Mouse (Mus musculus) liver, embryonic 13.5 days (tissue): Measurements from ENCODE around the gene Smap1. TPM values are rescaled to one million over a fixed set of nuclear protein-coding genes. Genes with fewer than 3 reads are reported as not detected.
"Not testable (repeated sequence)": the region's sequence is repeated elsewhere in the genome, so short reads cannot be mapped to it uniquely, and the experiment has no call there.

Experiments
- ATAC-seq: fragments of 200-750 bp; cut with Nextera tagmentation; 2 replicates; pipeline ENCODE4 v1.8.0; 2017; ENCODE audit warnings: low read depth, mild to moderate bottlenecking, moderate number of reproducible peaks, moderate library complexity
- DNase-seq: peaks from one replicate; pipeline ENCODE4 v3.0.0; 2022
- H3K27ac ChIP-seq: fragments of 300-500 bp; sonication (generic); 2 replicates; pipeline ENCODE4 v1.5.1; 2015; ENCODE audit warnings: moderate library complexity, mild to moderate bottlenecking, inconsistent platforms
- H3K27me3 ChIP-seq: fragments of 300-500 bp; sonication (generic); 2 replicates; pipeline ENCODE4 v1.6.1; 2015; ENCODE audit warnings: mild to moderate bottlenecking, inconsistent platforms
- H3K36me3 ChIP-seq: fragments of 300-500 bp; sonication (generic); 2 replicates; pipeline ENCODE4 v1.6.1; 2015; ENCODE audit warnings: mild to moderate bottlenecking, inconsistent platforms
- H3K4me1 ChIP-seq: fragments of 300-500 bp; sonication (generic); replicated peaks from 2 replicates; pipeline ENCODE4 v1.6.1; 2015; ENCODE audit warnings: inconsistent platforms
- H3K4me2 ChIP-seq: fragments of 300-500 bp; sonication (generic); 2 replicates; pipeline ENCODE4 v1.6.1; 2015; ENCODE audit warnings: inconsistent platforms, mild to moderate bottlenecking, moderate library complexity
- H3K4me3 ChIP-seq: fragments of 300-500 bp; sonication (generic); replicated peaks from 2 replicates; pipeline ENCODE4 v1.5.1; 2015; ENCODE audit warnings: mild to moderate bottlenecking, inconsistent platforms
- H3K9ac ChIP-seq: fragments of 300-500 bp; sonication (generic); 2 replicates; pipeline ENCODE4 v1.6.1; 2015; ENCODE audit warnings: mild to moderate bottlenecking, inconsistent platforms
- H3K9me3 ChIP-seq: fragments of 300-500 bp; sonication (generic); replicated peaks from 2 replicates; pipeline ENCODE4 v1.6.1; 2016; ENCODE audit warnings: inconsistent platforms
- WGBS: fragments of 180-500 bp; shearing (Covaris S2); methylation state at CpG from one replicate; pipeline ENCODE4 v1.1.7; 2015; ENCODE audit not compliant: insufficient replicate concordance; 5-methylcytosine and 5-hydroxymethylcytosine counted together
- polyA plus RNA-seq: library from polyadenylated mRNA; unstranded; fragments of >200 nt; fragmentation: Nextera tagmentation; extraction: Ambion mirVana; gene quantifications from 2 replicates; pipeline ENCODE4 v1.2.1, GENCODE M21; 2015

Gene Smap1
- polyA plus RNA-seq, result 29.9 and 32.0 TPM in 2 replicates

- peak within 1 kb of the TSS; percentile 99 for H3K27ac ChIP-seq
- DNase-seq (peak; percentile 74), ATAC-seq (peak; percentile 91)
- peak within 1 kb of the TSS; percentile 74 for H3K4me2 ChIP-seq
- no peaks in the 10 kb centered on the region for H3K27me3 ChIP-seq
- no peaks in the 10 kb centered on the region; the same call in 1 of the 2 replicates for H3K9me3 ChIP-seq
- H3K4me3 ChIP-seq, result peak within 1 kb of the TSS; percentile 94
- H3K9ac ChIP-seq, result peak within 1 kb of the TSS; percentile 99
- 1% methylated on average over 94 of the region's 113 CpGs for WGBS
- H3K36me3 ChIP-seq, result no peaks in the 10 kb centered on the region
- H3K4me1 ChIP-seq, result peaks cover 56% of the 10 kb centered on the region
Measured at GRCm38 (mm10) chr1:23921711-23922529, at the start of gene Smap1. Gene Smap1, minus strand, starts transcription at chr1:23922317.

DNA sequence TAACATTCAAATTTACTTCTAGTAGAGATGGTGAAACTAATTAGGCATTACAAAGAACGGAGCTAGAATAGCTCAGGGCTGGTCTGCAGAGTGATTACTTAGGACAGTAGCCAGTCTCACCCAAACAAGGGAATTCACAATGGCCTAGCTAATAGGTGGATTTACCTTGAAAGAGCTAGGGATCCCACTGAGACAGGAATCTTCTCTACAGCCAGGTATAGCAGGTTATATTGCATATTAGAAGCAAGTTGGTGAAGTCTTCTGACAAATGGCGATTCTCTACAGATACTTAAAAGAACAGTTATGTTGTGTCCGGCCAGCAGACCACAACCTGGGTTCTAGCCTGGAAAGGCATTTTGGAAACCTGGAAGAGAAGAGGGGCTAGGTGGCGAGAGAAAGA lies 49.0 kb upstream of the Smap1 start:
- H3K9ac ChIP-seq, ATAC-seq, DNase-seq, H3K4me2 ChIP-seq, H3K9me3 ChIP-seq, H3K4me1 ChIP-seq, H3K27me3 ChIP-seq, H3K27ac ChIP-seq, H3K4me3 ChIP-seq, H3K36me3 ChIP-seq: not testable (repeated sequence)
- WGBS, result 61% methylated on average over 4 of the region's 4 CpGs

- no peak overlapping the region for H3K27ac ChIP-seq
- DNase-seq (no peak), ATAC-seq (peak; percentile 26; the same call in 1 of the 2 replicates)
- H3K4me3 ChIP-seq, result no peak overlapping the region
- H3K4me1 ChIP-seq, result peaks cover 7% of the 10 kb centered on the region; the same call in 1 of the 2 replicates
- WGBS, result 72% methylated on average over 9 of the region's 9 CpGs
- no peak overlapping the region for H3K9ac ChIP-seq
- H3K27me3 ChIP-seq, result no peaks in the 10 kb centered on the region
- no peak overlapping the region for H3K4me2 ChIP-seq
- no peaks in the 10 kb centered on the region for H3K9me3 ChIP-seq
- H3K36me3 ChIP-seq, result no peaks in the 10 kb centered on the region
Measured at GRCm38 (mm10) chr1:23968027-23968725, 46.1 kb upstream of the Smap1 start.

DNA sequence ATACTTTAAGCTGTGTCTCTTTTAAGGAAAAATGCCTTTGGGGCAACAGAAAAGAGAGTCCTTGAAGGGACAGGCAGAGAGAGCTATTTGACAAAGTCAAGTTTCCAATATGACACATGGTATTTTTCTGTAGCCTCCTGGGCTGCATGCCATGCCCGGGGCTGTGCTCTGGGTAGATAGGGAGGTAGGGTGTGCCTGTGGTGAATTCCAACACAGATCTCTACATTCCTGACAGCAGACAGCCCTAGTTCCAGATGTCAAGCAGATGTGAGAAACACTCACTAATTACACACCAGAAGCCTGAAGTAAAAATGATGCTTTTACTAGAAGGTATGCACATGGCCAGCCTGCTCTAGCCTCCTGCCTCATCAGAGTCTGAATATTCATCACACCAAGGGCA lies 44.1 kb upstream of the Smap1 start:
- DNase-seq (peak; percentile 11), ATAC-seq (peak; percentile 83)
- Histone ChIP-seq H3K4me2 (no peak overlapping the region), H3K9ac (no peak overlapping the region), H3K27ac (no peak overlapping the region), H3K36me3 (no peaks in the 10 kb centered on the region), H3K4me3 (no peak overlapping the region), H3K27me3 (no peaks in the 10 kb centered on the region), H3K4me1 (peaks cover 13% of the 10 kb centered on the region; the same call in 1 of the 2 replicates), H3K9me3 (no peaks in the 10 kb centered on the region)
- 31% methylated on average over 1 of the region's 1 CpGs for WGBS

- 22% methylated on average over 6 of the region's 6 CpGs for WGBS
- Histone ChIP-seq H3K9me3 (no peaks in the 10 kb centered on the region), H3K4me3 (peak overlapping the region; percentile 25), H3K27me3 (no peaks in the 10 kb centered on the region), H3K9ac (peak overlapping the region; percentile 3; the same call in 1 of the 2 replicates), H3K4me2 (peak overlapping the region; percentile 51), H3K27ac (no peak overlapping the region), H3K4me1 (peaks cover 11% of the 10 kb centered on the region), H3K36me3 (no peaks in the 10 kb centered on the region)
- no peak for DNase-seq
- ATAC-seq, result 0 out of 2 replicates have a peak, but pooled peaks have one; percentile 29
Measured at GRCm38 (mm10) chr1:23959415-23959732, 37.3 kb upstream of the Smap1 start.

DNA sequence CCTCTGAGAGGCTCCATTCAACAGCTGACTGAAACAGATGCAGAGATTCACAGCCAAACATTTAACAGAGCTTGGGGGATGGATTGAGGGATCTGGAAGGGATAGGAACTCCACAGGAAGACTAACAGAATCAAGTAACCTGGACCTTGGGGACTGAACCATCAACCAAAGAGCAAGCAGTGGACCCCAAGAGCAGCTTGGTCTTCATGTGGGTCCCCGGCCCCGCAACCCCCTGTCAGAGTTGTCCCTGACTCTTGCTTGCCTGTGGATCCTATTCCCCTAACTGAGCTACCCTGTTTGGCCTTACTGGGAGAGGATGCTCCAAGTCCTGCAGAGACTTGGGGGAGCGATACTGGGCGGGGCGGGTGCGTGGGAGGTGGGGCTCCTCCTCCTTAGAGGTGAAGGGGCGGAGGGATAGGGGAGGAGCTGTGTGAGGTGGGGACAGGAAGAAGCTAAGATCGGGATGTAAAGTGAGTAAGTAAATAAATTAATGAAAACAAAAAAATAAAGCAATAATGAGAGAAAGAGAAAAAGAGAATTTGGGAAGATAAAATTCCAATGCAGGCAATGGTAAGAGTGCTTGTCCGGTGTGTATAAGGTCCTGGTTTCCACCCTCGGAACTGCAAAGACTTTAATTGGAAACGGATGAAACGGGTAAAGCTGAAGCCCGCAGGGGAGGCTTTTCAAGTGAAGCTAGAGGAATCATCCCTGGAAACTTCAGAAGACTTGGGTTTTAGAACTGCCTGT lies 36.7 kb upstream of the Smap1 start:
- Histone ChIP-seq H3K9me3 (no peaks in the 10 kb centered on the region), H3K36me3 (no peaks in the 10 kb centered on the region), H3K27ac (no peak overlapping the region), H3K27me3 (no peaks in the 10 kb centered on the region), H3K4me2 (peak overlapping the region; percentile 51), H3K9ac (0 out of 2 replicates have a peak overlapping the region, but pooled peaks have one; percentile 3), H3K4me1 (peaks cover 11% of the 10 kb centered on the region), H3K4me3 (peak overlapping the region; percentile 25)
- DNase-seq (no peak), ATAC-seq (peak; percentile 65)
- 17% methylated on average over 13 of the region's 13 CpGs for WGBS

GRCm38 (mm10) chr1:23958101-23958500 lies 36.0 kb upstream of the Smap1 start:
- DNase-seq, result no peak
- peaks cover 11% of the 10 kb centered on the region for H3K4me1 ChIP-seq
- H3K36me3 ChIP-seq, result no peaks in the 10 kb centered on the region
- no peak overlapping the region for H3K4me3 ChIP-seq
- no peak for ATAC-seq
- no peaks in the 10 kb centered on the region for H3K9me3 ChIP-seq
- no peaks in the 10 kb centered on the region for H3K27me3 ChIP-seq
- no peak overlapping the region for H3K9ac ChIP-seq
- WGBS, result 74% methylated on average over 6 of the region's 6 CpGs
- H3K27ac ChIP-seq, result no peak overlapping the region
- no peak overlapping the region for H3K4me2 ChIP-seq

- Histone ChIP-seq H3K9ac (no peak overlapping the region), H3K4me3 (no peak overlapping the region), H3K4me1 (peaks cover 5% of the 10 kb centered on the region), H3K36me3 (no peaks in the 10 kb centered on the region), H3K4me2 (no peak overlapping the region), H3K9me3 (no peaks in the 10 kb centered on the region), H3K27me3 (no peaks in the 10 kb centered on the region), H3K27ac (no peak overlapping the region)
- DNase-seq, result no peak
- no peak for ATAC-seq
- WGBS, result 67% methylated on average over 4 of the region's 4 CpGs
Measured at GRCm38 (mm10) chr1:23955539-23955938, 33.4 kb upstream of the Smap1 start.

- H3K4me2 ChIP-seq, result no peak overlapping the region
- H3K9me3 ChIP-seq, result no peaks in the 10 kb centered on the region
- ATAC-seq (no peak), DNase-seq (no peak)
- no peak overlapping the region for H3K4me3 ChIP-seq
- H3K36me3 ChIP-seq, result no peaks in the 10 kb centered on the region
- WGBS, result 78% methylated on average over 13 of the region's 13 CpGs
- H3K27ac ChIP-seq, result no peak overlapping the region
- H3K4me1 ChIP-seq, result no peaks in the 10 kb centered on the region
- H3K27me3 ChIP-seq, result no peaks in the 10 kb centered on the region
- no peak overlapping the region for H3K9ac ChIP-seq
Measured at GRCm38 (mm10) chr1:23953921-23954320, 31.8 kb upstream of the Smap1 start.

DNA sequence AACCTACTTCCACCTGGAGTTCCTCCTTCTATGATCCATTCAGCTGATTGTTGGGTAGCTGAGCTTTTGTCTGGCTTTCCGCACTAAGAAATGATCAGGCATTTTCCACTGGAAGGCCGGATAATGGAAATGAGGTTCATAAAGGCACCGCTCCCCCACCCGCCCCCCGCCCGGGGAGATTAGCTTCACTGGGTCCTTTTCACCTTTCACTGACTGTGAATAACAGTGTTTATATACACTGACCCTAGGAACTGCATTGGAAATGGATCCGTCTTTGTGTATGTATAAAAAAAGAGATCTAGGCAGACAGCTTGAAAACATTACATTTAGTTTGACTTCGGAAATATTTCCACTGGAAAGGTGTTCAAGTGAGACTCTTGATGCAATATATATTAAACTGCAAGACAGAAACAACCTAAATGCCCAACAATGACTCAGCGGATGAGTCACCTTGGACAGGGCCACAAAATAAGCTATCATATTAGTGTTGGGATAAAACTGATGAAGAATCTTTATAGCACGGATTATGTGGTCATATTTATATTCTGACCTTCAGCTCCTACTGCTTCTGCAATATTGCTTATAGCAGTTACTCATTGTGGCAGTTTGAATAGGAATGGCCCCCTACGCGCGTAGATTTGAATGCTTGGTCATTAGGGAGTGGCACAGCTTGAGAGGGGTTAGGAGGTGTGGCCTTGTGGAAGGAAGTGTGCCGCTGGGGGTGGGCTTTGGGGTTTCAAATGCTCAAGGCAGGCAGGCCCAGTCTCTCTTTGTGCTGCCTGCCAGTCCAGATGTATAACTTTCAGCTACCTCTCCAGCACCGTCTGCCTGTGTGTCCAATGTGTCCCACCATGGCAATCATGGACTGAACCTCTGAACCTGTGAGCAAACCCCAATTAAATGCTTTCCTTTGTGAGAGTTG lies 26.9 kb upstream of the Smap1 start:
- DNase-seq (no peak), ATAC-seq (no peak)
- H3K4me2 ChIP-seq, result no peak overlapping the region
- no peaks in the 10 kb centered on the region for H3K36me3 ChIP-seq
- no peak overlapping the region for H3K9ac ChIP-seq
- H3K27ac ChIP-seq, result no peak overlapping the region
- no peak overlapping the region for H3K4me3 ChIP-seq
- H3K9me3 ChIP-seq, result no peaks in the 10 kb centered on the region
- H3K4me1 ChIP-seq, result no peaks in the 10 kb centered on the region
- whole genome bisulfite sequencing, result 74% methylated on average over 15 of the region's 15 CpGs
- H3K27me3 ChIP-seq, result no peaks in the 10 kb centered on the region
